Mouse (Mus musculus) liver, embryonic 12.5 days (tissue): Measurements from ENCODE around the gene Wif1. TPM values are rescaled to one million over a fixed set of nuclear protein-coding genes. Genes with fewer than 3 reads are reported as not detected.

Source experiments
- polyA plus RNA-seq: library from polyadenylated mRNA; unstranded; fragments of >200 nt; fragmentation: Nextera tagmentation; extraction: Ambion mirVana; gene quantifications from 2 replicates; pipeline ENCODE4 v1.2.1, GENCODE M21; 2016

Wif1 gene
- polyA plus RNA-seq, 1 experiment from 2014 or later, result 0.63 TPM

Other genes starting within 250 kb of the Wif1 start
- gene Msrb3, start 134.9 kb upstream of the Wif1 start, polyA plus RNA-seq, result 1.7 and 1.8 TPM in 2 replicates
- gene Lemd3, start 54.6 kb upstream of the Wif1 start, polyA plus RNA-seq, result 1.9 and 2.2 TPM in 2 replicates